Mouse (Mus musculus): ENCODE measurements around the gene Nmnat2.

The Nmnat2 gene

GRCm38 (mm10) chr1:153023018-153023417, 68.2 kb downstream of the Nmnat2 start:
- no peak for DNase-seq

GRCm38 (mm10) chr1:153023875-153024274, 69.1 kb downstream of the Nmnat2 start:
- no peak for DNase-seq

- no peak for DNase-seq
These were observed 69.7 kb downstream of the Nmnat2 start for GRCm38 (mm10) chr1:153024453-153024852.

GRCm38 (mm10) chr1:153031345-153031744, 76.6 kb downstream of the Nmnat2 start:
- DNase-seq = no peak

GRCm38 (mm10) chr1:153031954-153032353, 77.2 kb downstream of the Nmnat2 start:
- no peak for DNase-seq

GRCm38 (mm10) chr1:153033145-153033908, 78.5 kb downstream of the Nmnat2 start:
- no peak for DNase-seq

GRCm38 (mm10) chr1:153034064-153034463, 79.3 kb downstream of the Nmnat2 start:
- no peak for DNase-seq

GRCm38 (mm10) chr1:153035328-153035944, 80.6 kb downstream of the Nmnat2 start:
- DNase-seq = peak; percentile 84

GRCm38 (mm10) chr1:153037353-153038345, 82.9 kb downstream of the Nmnat2 start:
- DNase-seq = no peak

- no peak for DNase-seq
These were observed 85.3 kb downstream of the Nmnat2 start for GRCm38 (mm10) chr1:153040091-153040490.

GRCm38 (mm10) chr1:153041046-153041445, 86.3 kb downstream of the Nmnat2 start:
- no peak for DNase-seq

GRCm38 (mm10) chr1:153042318-153042717, 87.5 kb downstream of the Nmnat2 start:
- DNase-seq = no peak

- DNase-seq = no peak
These were observed 88.5 kb downstream of the Nmnat2 start for GRCm38 (mm10) chr1:153043332-153043731.

GRCm38 (mm10) chr1:153045368-153045767, 90.6 kb downstream of the Nmnat2 start:
- DNase-seq = no peak

- DNase-seq = no peak
These were observed 93.5 kb downstream of the Nmnat2 start for GRCm38 (mm10) chr1:153048147-153048878.

GRCm38 (mm10) chr1:153049451-153049850, 94.7 kb downstream of the Nmnat2 start:
- DNase-seq = no peak

- DNase-seq = no peak
These were observed 96.7 kb downstream of the Nmnat2 start for GRCm38 (mm10) chr1:153051474-153051873.

GRCm38 (mm10) chr1:153053619-153054018, 98.8 kb downstream of the Nmnat2 start:
- DNase-seq = no peak

GRCm38 (mm10) chr1:153054112-153054821, 99.5 kb downstream of the Nmnat2 start:
- DNase-seq = no peak

GRCm38 (mm10) chr1:153058290-153058689, 103.5 kb downstream of the Nmnat2 start:
- DNase-seq = no peak

GRCm38 (mm10) chr1:153059626-153060025, 104.8 kb downstream of the Nmnat2 start:
- DNase-seq = no peak

- DNase-seq = no peak
These were observed 107.8 kb downstream of the Nmnat2 start for GRCm38 (mm10) chr1:153062547-153062946.

Data from right cerebral cortex, postnatal 14 days (tissue).